Mouse (Mus musculus) CH12F3 (cell line): ENCODE measurements around the gene Olfr1036.
"Not testable (repeated sequence)": the region's sequence is repeated elsewhere in the genome, so short reads cannot be mapped to it uniquely, and the experiment has no call there.

Experiments
- in situ Hi-C: fragments of 300-500 bp; cut with MboI; formaldehyde crosslinking; loops from 2 replicates; pipeline ENCODE4 v1.14.3; 2020; ENCODE audit warnings: low sequenced_read_pairs

The Olfr1036 gene

GRCm38 (mm10) chr2:86073692-86074091 is at the start of gene Olfr1036:
Olfr1036 (plus strand) TSS chr2:86073992.
- in situ Hi-C loops: not testable (repeated sequence)

GRCm38 (mm10) chr2:86045561-86045960 is 28.2 kb upstream of the Olfr1036 start, which contains the start of gene Olfr1034:
Olfr1034 (plus strand) TSS chr2:86045861.
- in situ Hi-C loops: no loop called here

GRCm38 (mm10) chr2:86050777-86051176 is 23.0 kb upstream of the Olfr1036 start:
- in situ Hi-C loops: not testable (repeated sequence)

- in situ Hi-C loops: not testable (repeated sequence)
Observed at GRCm38 (mm10) chr2:86063766-86064165, 10.0 kb upstream of the Olfr1036 start.

- in situ Hi-C loops: no loop called here
Observed at GRCm38 (mm10) chr2:86070189-86070588, 3.6 kb upstream of the Olfr1036 start.

- in situ Hi-C loops: not testable (repeated sequence)
Observed at GRCm38 (mm10) chr2:86080478-86080877, 6.7 kb downstream of the Olfr1036 start.

- in situ Hi-C loops: no loop called here
Observed at GRCm38 (mm10) chr2:86087285-86087684, 13.5 kb downstream of the Olfr1036 start, which contains the start of gene Olfr1037. Olfr1037 (minus strand) TSS chr2:86087385.
